Mouse (Mus musculus) MEL (cell line): ENCODE measurements around the gene Smagp. TPM values are rescaled to one million over a fixed set of nuclear protein-coding genes. Genes with fewer than 3 reads are reported as not detected.

ENCODE experiments used
- DNase-seq: peaks from one replicate; pipeline ENCODE4 v3.0.0; 2011; ENCODE audit warnings: low read depth, low spot score
- H3K27ac ChIP-seq: 2 replicates; pipeline ENCODE4 v1.5.1; 2012; ENCODE audit warnings: low read depth, mild to moderate bottlenecking, control low read depth, low read length, moderate library complexity; ENCODE audit not compliant: control insufficient read depth
- H3K27me3 ChIP-seq, 2 experiments: fragments of 150-350 bp in 1 of 2; sonication (generic) in 1 of 2; 2 replicates each; pipeline ENCODE4 v1.6.1; 2012; ENCODE audit warnings: low read length in 2 of 2, mild to moderate bottlenecking in 2 of 2, improper control_type of control experiment in 1 of 2, moderate library complexity in 1 of 2; ENCODE audit not compliant: insufficient read depth in 2 of 2, control insufficient read depth in 1 of 2
- H3K36me3 ChIP-seq, 2 experiments: 2 replicates each; pipeline ENCODE4 v1.6.1; 2012 to 2014; ENCODE audit warnings: low read length in 2 of 2, improper control_type of control experiment in 1 of 2, inconsistent platforms in 1 of 2, mild to moderate bottlenecking in 1 of 2; ENCODE audit not compliant: insufficient read depth in 2 of 2, control insufficient read depth in 1 of 2
- H3K4me1 ChIP-seq, 2 experiments: fragments of 150-350 bp in 1 of 2; sonication (generic) in 1 of 2; 2 replicates each; pipeline ENCODE4 v1.6.1; 2012; ENCODE audit warnings: low read length in 2 of 2, improper control_type of control experiment in 1 of 2, mild to moderate bottlenecking in 1 of 2; ENCODE audit not compliant: insufficient read depth in 2 of 2, control insufficient read depth in 1 of 2
- H3K4me3 ChIP-seq, 2 experiments: fragments of 150-350 bp in 1 of 2; sonication (generic) in 1 of 2; 2 replicates each; pipeline ENCODE4 v1.5.1; 2012; ENCODE audit warnings: low read depth in 2 of 2, low read length in 2 of 2, mild to moderate bottlenecking in 2 of 2, moderate library complexity in 2 of 2, control low read depth in 1 of 2, improper control_type of control experiment in 1 of 2; ENCODE audit not compliant: control insufficient read depth in 1 of 2, insufficient read depth in 1 of 2
- H3K79me2 ChIP-seq: 2 replicates; pipeline ENCODE4 v1.6.1; 2012; ENCODE audit warnings: mild to moderate bottlenecking, low read length, moderate library complexity; ENCODE audit not compliant: control insufficient read depth, poor library complexity, insufficient read depth
- H3K9ac ChIP-seq: 2 replicates; pipeline ENCODE4 v1.6.1; 2012; ENCODE audit warnings: low read depth, mild to moderate bottlenecking, control low read depth, low read length, moderate library complexity; ENCODE audit not compliant: control insufficient read depth, poor library complexity, severe bottlenecking
- H3K9me3 ChIP-seq: fragments of 150-350 bp; sonication (generic); replicated peaks from 2 replicates; pipeline ENCODE4 v1.6.1; 2012; ENCODE audit warnings: mild to moderate bottlenecking, low read length, improper control_type of control experiment, moderate library complexity; ENCODE audit not compliant: insufficient read depth
- CHD2 ChIP-seq: IDR thresholded peaks from 2 replicates; pipeline ENCODE4 v1.6.1; 2011; ENCODE audit warnings: low read length, improper control_type of control experiment
- CTCF ChIP-seq, 3 experiments: IDR thresholded peaks in 2 of 3; conservative IDR thresholded peaks in 1 of 3; 2 replicates each; pipeline ENCODE4 v1.5.1; 2011 to 2012; ENCODE audit warnings: low read length in 3 of 3, low read depth in 2 of 3, mild to moderate bottlenecking in 2 of 3, improper control_type of control experiment in 1 of 3, inconsistent platforms in 1 of 3, mixed read lengths in 1 of 3, moderate library complexity in 1 of 3; ENCODE audit not compliant: control insufficient read depth in 1 of 3, insufficient read depth in 1 of 3, poor library complexity in 1 of 3, severe bottlenecking in 1 of 3
- E2F4 ChIP-seq: IDR thresholded peaks from 2 replicates; pipeline ENCODE4 v1.6.1; 2011; ENCODE audit warnings: low read depth, low read length, improper control_type of control experiment, borderline replicate concordance
- ELF1 ChIP-seq: IDR thresholded peaks from 2 replicates; pipeline ENCODE4 v1.6.1; 2014; ENCODE audit warnings: low read depth, mild to moderate bottlenecking, inconsistent platforms, low read length, improper control_type of control experiment, moderate library complexity
- ETS1 ChIP-seq: IDR thresholded peaks from 2 replicates; pipeline ENCODE4 v1.6.1; 2012; ENCODE audit warnings: low read depth, mild to moderate bottlenecking, inconsistent platforms, low read length, improper control_type of control experiment, moderate library complexity
- GATA1 ChIP-seq: IDR thresholded peaks from 2 replicates; pipeline ENCODE4 v1.6.1; 2011; ENCODE audit warnings: low read depth, low read length, improper control_type of control experiment
- HCFC1 ChIP-seq: IDR thresholded peaks from 2 replicates; pipeline ENCODE4 v1.6.1; 2012; ENCODE audit warnings: low read depth, mild to moderate bottlenecking, inconsistent platforms, low read length, improper control_type of control experiment, moderate library complexity
- MAX ChIP-seq: IDR thresholded peaks from 2 replicates; pipeline ENCODE4 v1.6.1; 2011; ENCODE audit warnings: low read length, improper control_type of control experiment
- MEF2A ChIP-seq: IDR thresholded peaks from 2 replicates; pipeline ENCODE4 v1.6.1; 2014; ENCODE audit warnings: low read depth, mild to moderate bottlenecking, inconsistent platforms, low read length, improper control_type of control experiment; ENCODE audit not compliant: poor library complexity, insufficient replicate concordance, severe bottlenecking; ENCODE audit errors: extremely low read depth
- MXI1 ChIP-seq: IDR thresholded peaks from 2 replicates; pipeline ENCODE4 v1.6.1; 2011; ENCODE audit warnings: mild to moderate bottlenecking, low read depth, low read length, improper control_type of control experiment
- NELFE ChIP-seq: IDR thresholded peaks from 2 replicates; pipeline ENCODE4 v1.6.1; 2011; ENCODE audit warnings: low read depth, low read length, improper control_type of control experiment
- NRF1 ChIP-seq: IDR thresholded peaks from 2 replicates; pipeline ENCODE4 v1.6.1; 2014; ENCODE audit warnings: low read depth, mild to moderate bottlenecking, inconsistent platforms, low read length, improper control_type of control experiment, moderate library complexity; ENCODE audit not compliant: poor library complexity, insufficient read depth, severe bottlenecking
- POLR2AphosphoS2 ChIP-seq: IDR thresholded peaks from 2 replicates; pipeline ENCODE4 v1.6.1; 2011; ENCODE audit warnings: low read length, improper control_type of control experiment
- POLR2AphosphoS5 ChIP-seq: IDR thresholded peaks from 2 replicates; pipeline ENCODE4 v1.6.1; 2012; ENCODE audit warnings: low read depth, borderline replicate concordance, mild to moderate bottlenecking, inconsistent platforms, low read length, moderate library complexity, mixed read lengths
- RAD21 ChIP-seq: IDR thresholded peaks from 2 replicates; pipeline ENCODE4 v1.6.1; 2011; ENCODE audit warnings: mild to moderate bottlenecking, low read depth, low read length, improper control_type of control experiment
- TAL1 ChIP-seq: IDR thresholded peaks from 2 replicates; pipeline ENCODE4 v1.6.1; 2012; ENCODE audit warnings: mild to moderate bottlenecking, inconsistent platforms, low read length, moderate library complexity, mixed read lengths
- TCF12 ChIP-seq: IDR thresholded peaks from 2 replicates; pipeline ENCODE4 v1.6.1; 2014; ENCODE audit warnings: low read depth, mild to moderate bottlenecking, inconsistent platforms, low read length, improper control_type of control experiment, moderate library complexity
- USF1 ChIP-seq: IDR thresholded peaks from 2 replicates; pipeline ENCODE4 v1.6.1; 2014; ENCODE audit warnings: low read depth, mild to moderate bottlenecking, inconsistent platforms, low read length, improper control_type of control experiment, moderate library complexity
- ZC3H11A ChIP-seq: IDR thresholded peaks from 2 replicates; pipeline ENCODE4 v1.6.1; 2012; ENCODE audit warnings: low read depth, mild to moderate bottlenecking, inconsistent platforms, low read length, improper control_type of control experiment
- ZKSCAN1 ChIP-seq: IDR thresholded peaks from 2 replicates; pipeline ENCODE4 v1.6.1; 2012; ENCODE audit warnings: low read depth, mild to moderate bottlenecking, inconsistent platforms, low read length, improper control_type of control experiment, moderate library complexity
- ZNF384 ChIP-seq: IDR thresholded peaks from 2 replicates; pipeline ENCODE4 v1.6.1; 2012; ENCODE audit warnings: low read depth, mild to moderate bottlenecking, inconsistent platforms, low read length, improper control_type of control experiment
- polyA plus RNA-seq, 2 experiments: library from polyadenylated mRNA; stranded (reverse) in 1 of 2; unstranded in 1 of 2; fragments of >175 nt in 1 of 2; fragments of >200 nt in 1 of 2; gene quantifications; 2 replicates each; pipeline versions ENCODE4 v1.2.1 to v1.2.4; 2012; ENCODE audit warnings: low replicate concordance in 2 of 2, low read depth in 1 of 2; ENCODE audit not compliant: insufficient read length in 2 of 2, insufficient read depth in 1 of 2, missing spikeins in 1 of 2
- total RNA-seq: library from RNA; depleted of rRNA; stranded (reverse); fragments of 300-350 nt; gene quantifications from 2 replicates; pipeline ENCODE4 v1.2.3, GENCODE M21; 2012

Smagp gene
- total and polyA plus RNA-seq, 3 experiments, result 2.6 to 22.6 TPM; not detected in 1

GRCm38 (mm10) chr15:100627287-100627686, 9.5 kb downstream of the Smagp start:
- TF ChIP-seq MXI1 (no peak), CTCF (IDR thresholded peaks at IDR 0.05 in 2 of 3, conservative IDR thresholded peaks at IDR 0.05 in 1 of 3; ENCODE audit: control insufficient read depth in 1 of 3, insufficient read depth in 1 of 3, low read depth in 2 of 3, low read length in 3 of 3, poor library complexity in 1 of 3, severe bottlenecking in 1 of 3) (no peak), ZKSCAN1 (no peak), ZNF384 (peak; percentile 84), ETS1 (no peak), E2F4 (no peak), TCF12 (no peak)
- H3K4me3 ChIP-seq, result peak overlapping the region in 1 of 2 experiments; percentile 37; a peak in 1 of 4 replicates
- DNase-seq, result peak; percentile 76
- peaks cover 0 to 11% of the 10 kb centered on the region in 2 experiments; a peak in 2 of 4 replicates for H3K36me3 ChIP-seq
- H3K27me3 ChIP-seq, result no peaks in the 10 kb centered on the region
- no peaks in the 10 kb centered on the region for H3K79me2 ChIP-seq
- no peaks in the 10 kb centered on the region for H3K9me3 ChIP-seq
- no peak overlapping the region for H3K27ac ChIP-seq
- H3K9ac ChIP-seq, result no peak overlapping the region
- peaks cover 2 to 13% of the 10 kb centered on the region in 2 experiments for H3K4me1 ChIP-seq

DNA sequence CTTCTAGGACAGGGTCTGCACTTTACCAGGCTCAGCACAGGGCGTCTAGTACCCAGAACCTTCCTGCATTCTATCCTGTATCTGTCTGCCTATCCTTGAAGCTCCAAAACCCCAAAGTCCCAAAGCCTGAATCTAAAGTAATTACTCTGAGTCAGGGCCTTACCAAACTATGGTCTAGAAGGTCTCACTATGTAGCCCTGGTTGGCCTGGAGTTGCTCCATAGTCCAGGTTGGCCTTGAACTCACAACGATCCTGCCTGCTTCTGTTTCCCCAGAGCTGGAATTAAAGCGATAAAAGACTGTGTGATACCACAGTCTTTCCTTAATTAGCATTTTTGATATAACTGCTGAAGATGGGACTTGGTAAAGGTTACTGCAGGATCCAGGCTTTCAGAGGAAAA, 12.3 kb downstream of the Smagp start:
- Histone ChIP-seq H3K36me3 (peaks cover 7 to 10% of the 10 kb centered on the region in 2 experiments), H3K27me3 (no peaks in the 10 kb centered on the region), H3K79me2 (no peaks in the 10 kb centered on the region), H3K9ac (no peak overlapping the region), H3K4me1 (peaks cover 0 to 1% of the 10 kb centered on the region in 2 experiments; a peak in 1 of 4 replicates), H3K4me3 (no peak overlapping the region), H3K9me3 (no peaks in the 10 kb centered on the region), H3K27ac (no peak overlapping the region)
- DNase-seq, result no peak
- TF ChIP-seq RAD21 (no peak), GATA1 (no peak), HCFC1 (no peak)

- peaks cover 7 to 12% of the 10 kb centered on the region in 2 experiments for H3K36me3 ChIP-seq
- no peaks in the 10 kb centered on the region for H3K79me2 ChIP-seq
- no peaks in the 10 kb centered on the region; a peak in 1 of 4 replicates for H3K4me1 ChIP-seq
- H3K27ac ChIP-seq, result no peak overlapping the region
- H3K9me3 ChIP-seq, result no peaks in the 10 kb centered on the region
- H3K9ac ChIP-seq, result no peak overlapping the region
- no peak overlapping the region for H3K4me3 ChIP-seq
- TF ChIP-seq RAD21 (no peak), NELFE (no peak), MXI1 (no peak), POLR2AphosphoS2 (no peak), CHD2 (no peak), ZC3H11A (no peak), E2F4 (no peak), TAL1 (no peak), HCFC1 (no peak), MEF2A (no peak), NRF1 (no peak), ZKSCAN1 (no peak), ELF1 (no peak), POLR2AphosphoS5 (no peak), USF1 (no peak), MAX (no peak), GATA1 (no peak)
- no peaks in the 10 kb centered on the region for H3K27me3 ChIP-seq
- DNase-seq, result no peak
These were observed 13.0 kb downstream of the Smagp start for GRCm38 (mm10) chr15:100623754-100624153.
